Mouse (Mus musculus) G1E (cell line): ENCODE measurements around the gene Spen. TPM values are rescaled to one million over a fixed set of nuclear protein-coding genes. Genes with fewer than 3 reads are reported as not detected.

Experiments
- ATAC-seq: 2 replicates; pipeline ENCODE4 v1.8.0; 2016; ENCODE audit warnings: mild to moderate bottlenecking; ENCODE audit not compliant: insufficient number of reproducible peaks, poor library complexity, low FRiP score, severe bottlenecking; ENCODE audit errors: extremely low read depth
- DNase-seq: peaks from one replicate; pipeline ENCODE4 v3.0.0; 2012; ENCODE audit warnings: low spot score
- H3K27me3 ChIP-seq: 2 replicates; pipeline ENCODE4 v1.6.1; 2012; ENCODE audit warnings: mild to moderate bottlenecking, low read length, inconsistent platforms; ENCODE audit not compliant: insufficient read depth
- H3K36me3 ChIP-seq: replicated peaks from 2 replicates; pipeline ENCODE3; 2012; ENCODE audit warnings: mild to moderate bottlenecking, inconsistent platforms
- H3K4me1 ChIP-seq: 2 replicates; pipeline ENCODE4 v1.6.1; 2012; ENCODE audit warnings: low read depth, low read length, inconsistent platforms, mixed read lengths; ENCODE audit not compliant: insufficient read depth
- H3K4me3 ChIP-seq: 2 replicates; pipeline ENCODE4 v1.5.1; 2012; ENCODE audit warnings: low read depth, mild to moderate bottlenecking, inconsistent platforms, low read length, moderate library complexity, mixed read lengths
- H3K9me3 ChIP-seq: replicated peaks from 2 replicates; pipeline ENCODE4 v1.6.1; 2012; ENCODE audit warnings: inconsistent platforms
- CTCF ChIP-seq: IDR thresholded peaks from 2 replicates; pipeline ENCODE4 v1.5.1; 2012; ENCODE audit warnings: low read depth, low read length, inconsistent platforms, mixed read lengths
- GATA1 ChIP-seq: IDR thresholded peaks from 2 replicates; pipeline ENCODE4 v1.6.1; 2012; ENCODE audit warnings: borderline replicate concordance, low read length, inconsistent platforms, mixed read lengths
- GATA2 ChIP-seq: IDR thresholded peaks from 2 replicates; pipeline ENCODE4 v1.6.1; 2012; ENCODE audit warnings: low read depth, low read length, inconsistent platforms, borderline replicate concordance
- POLR2AphosphoS5 ChIP-seq: IDR thresholded peaks from 2 replicates; pipeline ENCODE4 v1.6.1; 2012; ENCODE audit warnings: low read depth, low read length, inconsistent platforms; ENCODE audit not compliant: insufficient replicate concordance
- TAL1 ChIP-seq: conservative IDR thresholded peaks from 2 replicates; pipeline ENCODE4 v1.6.1; 2012; ENCODE audit warnings: low read depth, low read length, inconsistent platforms, mixed read lengths
- polyA plus RNA-seq: library from polyadenylated mRNA; stranded (reverse); fragments of >175 nt; gene quantifications from 2 replicates; pipeline ENCODE4 v1.2.3, GENCODE M21; 2012
- total RNA-seq, 2 experiments: library from RNA; stranded (forward) in 1 of 2; stranded (reverse) in 1 of 2; fragments of 200-1000 nt in 1 of 2; fragments of >200 nt in 1 of 2; fragmentation: Nextera tagmentation in 1 of 2; gene quantifications; 2 replicates each; pipeline ENCODE4 v1.2.3; 2014 to 2017

The Spen gene
- total and polyA plus RNA-seq, 3 experiments, result 21.4 to 149 (median 100) TPM

DNA sequence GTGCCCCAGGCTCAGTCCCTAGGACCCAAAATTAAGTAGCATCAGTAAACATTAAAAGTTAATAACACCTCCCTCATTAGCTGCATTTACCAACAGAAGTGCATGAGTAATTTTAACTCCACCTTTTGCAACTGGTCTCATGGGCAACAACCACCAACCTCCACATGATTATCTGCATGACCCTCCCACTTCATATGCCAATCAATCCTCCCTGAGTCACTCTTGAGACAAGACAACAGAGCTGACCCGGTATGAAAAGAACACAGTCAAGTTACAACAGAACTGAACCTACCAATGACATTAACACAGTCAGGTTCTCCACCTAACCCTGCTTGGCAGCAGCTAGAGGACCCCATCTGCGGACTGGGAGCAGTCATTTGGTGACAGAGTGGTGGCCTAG is 12.5 kb downstream of the Spen start:
- H3K4me3 ChIP-seq, result no peak overlapping the region
- H3K4me1 ChIP-seq, result peaks cover 45% of the 10 kb centered on the region

DNA sequence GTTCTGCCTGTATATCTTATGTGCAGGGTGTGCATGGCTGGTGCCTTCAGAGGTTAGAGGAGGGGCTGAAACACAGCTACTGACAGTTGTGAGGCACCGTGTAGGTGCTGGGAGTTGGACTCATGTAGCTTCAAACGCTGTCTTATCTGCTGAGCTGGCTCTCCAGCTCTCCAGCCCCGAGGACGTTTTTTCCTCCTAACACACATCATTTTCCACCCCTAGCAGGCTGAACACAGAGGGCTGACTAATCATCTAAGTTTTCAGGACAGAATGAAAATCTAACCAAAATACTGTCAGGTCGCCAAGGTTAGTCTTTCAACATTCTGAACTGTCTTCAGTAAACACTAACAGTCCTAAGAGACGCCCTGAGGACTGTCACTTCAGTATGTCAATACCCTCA is 13.7 kb downstream of the Spen start:
- no peak for DNase-seq
- Histone ChIP-seq H3K36me3 (peaks cover 76% of the 10 kb centered on the region), H3K9me3 (no peaks in the 10 kb centered on the region), H3K4me1 (peaks cover 41% of the 10 kb centered on the region), H3K27me3 (no peaks in the 10 kb centered on the region), H3K4me3 (no peak overlapping the region)
- ATAC-seq, result peak; percentile 57; the same call in 1 of the 2 replicates
- TF ChIP-seq GATA1, result no peak
- TF ChIP-seq CTCF, result no peak
- no peak for TF ChIP-seq GATA2
- no peak for TF ChIP-seq TAL1
- no peak for TF ChIP-seq POLR2AphosphoS5

More for the DNA sequence above, 12.5 kb downstream of the Spen start:
- Histone ChIP-seq H3K36me3 (peaks cover 72% of the 10 kb centered on the region), H3K9me3 (no peaks in the 10 kb centered on the region), H3K27me3 (no peaks in the 10 kb centered on the region)
- DNase-seq (no peak), ATAC-seq (no peak)
- TF ChIP-seq POLR2AphosphoS5 (no peak), GATA2 (no peak), TAL1 (no peak), CTCF (no peak), GATA1 (no peak)

DNA sequence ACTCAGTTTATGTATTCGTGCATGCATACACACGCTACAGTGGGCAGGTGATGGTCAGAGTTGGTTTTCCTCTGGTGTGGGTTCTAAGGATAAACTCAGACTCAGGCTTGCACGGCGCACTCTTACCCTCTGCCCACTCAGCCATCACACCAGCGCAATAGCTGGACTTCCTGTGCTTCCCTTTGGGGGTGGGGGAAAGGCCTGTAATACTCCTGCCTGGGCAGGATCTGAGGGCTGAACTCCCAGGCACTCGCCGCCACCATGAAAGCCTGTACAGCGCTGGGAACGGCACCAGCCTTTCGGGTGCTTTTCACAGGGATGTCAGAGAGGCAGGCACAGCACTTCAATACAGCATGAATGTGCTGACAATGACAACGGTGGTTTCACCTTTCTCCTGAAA is 15.3 kb downstream of the Spen start:
- ATAC-seq (no peak), DNase-seq (no peak)
- Histone ChIP-seq H3K4me1 (peaks cover 35% of the 10 kb centered on the region), H3K9me3 (no peaks in the 10 kb centered on the region), H3K36me3 (peaks cover 71% of the 10 kb centered on the region), H3K27me3 (no peaks in the 10 kb centered on the region), H3K4me3 (no peak overlapping the region)
- TF ChIP-seq TAL1 (no peak), GATA2 (no peak), GATA1 (no peak), CTCF (no peak), POLR2AphosphoS5 (no peak)

DNA sequence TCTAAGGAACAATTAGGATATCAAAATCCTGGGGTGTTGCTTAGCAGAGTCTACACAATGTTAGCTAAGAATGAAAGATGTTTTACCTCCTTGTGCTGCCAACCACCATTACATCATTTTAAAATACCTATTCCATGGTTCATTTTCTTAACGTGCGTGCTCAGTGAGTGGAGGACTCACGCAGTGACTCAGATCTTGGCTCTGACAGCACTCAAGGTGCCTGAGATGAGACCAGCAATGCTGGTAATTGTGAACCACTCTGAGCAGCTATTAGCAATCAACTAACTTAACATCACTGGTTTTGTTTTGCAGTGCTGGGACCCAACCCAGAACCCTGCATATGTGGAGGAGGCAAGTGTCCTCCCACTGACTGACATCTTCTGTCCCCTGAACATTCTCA is 20.0 kb downstream of the Spen start:
- H3K4me1 ChIP-seq, result peaks cover 25% of the 10 kb centered on the region
- H3K4me3 ChIP-seq, result no peak overlapping the region
- DNase-seq (no peak), ATAC-seq (no peak)
- peaks cover 93% of the 10 kb centered on the region for H3K36me3 ChIP-seq
- H3K9me3 ChIP-seq, result no peaks in the 10 kb centered on the region
- no peaks in the 10 kb centered on the region for H3K27me3 ChIP-seq
- TF ChIP-seq GATA1 (no peak), CTCF (no peak), TAL1 (no peak), POLR2AphosphoS5 (no peak), GATA2 (no peak)

DNA sequence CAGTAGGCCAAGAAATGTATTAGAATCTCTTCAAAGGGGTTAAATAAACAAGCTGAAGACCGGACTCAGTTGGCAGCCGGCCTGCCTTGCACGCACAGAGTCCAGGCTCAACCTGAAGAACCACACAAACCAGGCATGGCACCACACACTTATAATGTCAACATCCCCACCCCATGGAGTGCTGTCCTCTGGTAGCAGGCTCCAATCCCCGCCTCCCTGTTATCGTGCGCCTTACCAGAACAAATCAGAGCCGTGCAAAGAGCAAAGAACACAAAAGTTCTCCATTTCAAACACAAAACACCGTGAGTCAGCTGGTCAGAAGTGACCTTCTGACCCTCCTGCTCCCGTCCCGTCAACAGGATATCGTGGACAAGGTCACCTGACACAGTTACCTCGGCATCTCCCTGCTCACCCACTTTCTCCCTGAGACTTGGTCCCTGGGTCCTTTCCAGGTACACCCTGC is 24.2 kb downstream of the Spen start:
- Histone ChIP-seq H3K36me3 (peaks cover 89% of the 10 kb centered on the region), H3K4me3 (no peak overlapping the region), H3K4me1 (peaks cover 32% of the 10 kb centered on the region), H3K27me3 (no peaks in the 10 kb centered on the region), H3K9me3 (no peaks in the 10 kb centered on the region)
- TF ChIP-seq CTCF (no peak), POLR2AphosphoS5 (no peak)
- no peak for DNase-seq
- ATAC-seq, result no peak

DNA sequence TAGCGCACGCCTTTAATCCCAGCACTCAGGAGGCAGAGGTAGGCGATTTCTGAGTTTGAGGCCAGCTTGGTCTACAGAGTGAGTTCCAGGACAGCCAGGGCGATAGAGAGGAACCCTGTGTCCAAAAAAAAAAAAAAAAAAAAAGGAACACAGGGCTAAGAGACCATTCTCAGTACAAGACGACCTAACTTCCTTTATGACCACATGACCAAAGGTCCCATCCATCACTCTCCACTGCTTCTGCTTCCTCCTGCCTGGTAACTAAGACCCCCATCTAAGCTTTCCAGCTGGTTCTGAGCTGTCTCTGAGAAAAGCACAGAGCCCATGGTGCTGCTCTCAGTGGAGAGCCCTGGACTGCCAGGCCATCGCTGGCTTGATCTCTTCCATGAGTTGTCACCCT is 26.3 kb downstream of the Spen start:
- no peaks in the 10 kb centered on the region for H3K27me3 ChIP-seq
- peaks cover 78% of the 10 kb centered on the region for H3K36me3 ChIP-seq
- H3K9me3 ChIP-seq, result no peaks in the 10 kb centered on the region
- H3K4me3 ChIP-seq, result no peak overlapping the region
- TF ChIP-seq TAL1 (no peak), GATA1 (no peak), CTCF (no peak), POLR2AphosphoS5 (no peak)
- no peak for ATAC-seq
- no peak for DNase-seq
- H3K4me1 ChIP-seq, result peaks cover 30% of the 10 kb centered on the region

DNA sequence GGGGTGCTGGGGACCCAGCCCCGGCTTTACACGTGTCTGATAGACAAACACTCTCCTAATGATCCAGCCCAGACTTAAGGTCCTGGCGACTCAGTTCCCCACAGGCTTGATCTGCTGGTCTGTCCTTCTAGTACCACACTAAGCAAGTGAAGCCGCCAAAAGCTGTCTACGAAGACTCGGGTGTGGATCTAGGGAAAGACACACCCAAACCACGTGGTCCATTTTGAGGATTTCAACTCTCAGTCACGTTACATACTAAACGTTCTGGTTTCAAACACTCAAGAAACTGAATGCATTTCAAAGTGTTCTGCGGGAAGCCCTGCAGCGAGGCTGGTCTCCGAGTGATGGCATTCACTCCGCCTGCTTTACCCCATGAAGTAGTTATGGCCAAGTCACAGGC is 27.9 kb downstream of the Spen start:
- Histone ChIP-seq H3K36me3 (peaks cover 75% of the 10 kb centered on the region), H3K9me3 (no peaks in the 10 kb centered on the region), H3K4me1 (peaks cover 35% of the 10 kb centered on the region), H3K27me3 (no peaks in the 10 kb centered on the region), H3K4me3 (no peak overlapping the region)
- DNase-seq, result no peak
- ATAC-seq, result no peak; the same call in 1 of the 2 replicates
- TF ChIP-seq GATA2 (no peak), POLR2AphosphoS5 (no peak), GATA1 (no peak), CTCF (no peak), TAL1 (no peak)
